Mouse (Mus musculus) neural tube, embryonic 12.5 days (tissue): Measurements from ENCODE around the gene Vamp8. TPM values are rescaled to one million over a fixed set of nuclear protein-coding genes. Genes with fewer than 3 reads are reported as not detected.

ENCODE experiments used
- ATAC-seq: fragments of 200-750 bp; cut with Nextera tagmentation; 2 replicates; pipeline ENCODE4 v1.8.0; 2017; ENCODE audit warnings: low read depth, mild to moderate bottlenecking, moderate TSS enrichment, moderate library complexity; ENCODE audit not compliant: low FRiP score
- H3K27ac ChIP-seq: fragments of 300-500 bp; sonication (generic); 2 replicates; pipeline ENCODE4 v1.5.1; 2016
- H3K27me3 ChIP-seq: fragments of 300-500 bp; sonication (generic); replicated peaks from 2 replicates; pipeline ENCODE4 v1.6.1; 2016; ENCODE audit warnings: mild to moderate bottlenecking
- H3K36me3 ChIP-seq: fragments of 300-500 bp; sonication (generic); 2 replicates; pipeline ENCODE4 v1.6.1; 2016; ENCODE audit warnings: mild to moderate bottlenecking
- H3K4me1 ChIP-seq: fragments of 300-500 bp; sonication (generic); 2 replicates; pipeline ENCODE4 v1.6.1; 2016
- H3K4me2 ChIP-seq: fragments of 300-500 bp; sonication (generic); replicated peaks from 2 replicates; pipeline ENCODE4 v1.6.1; 2016; ENCODE audit warnings: mild to moderate bottlenecking
- H3K4me3 ChIP-seq: fragments of 300-500 bp; sonication (generic); 2 replicates; pipeline ENCODE4 v1.5.1; 2016
- H3K9ac ChIP-seq: fragments of 300-500 bp; sonication (generic); 2 replicates; pipeline ENCODE4 v1.6.1; 2016; ENCODE audit warnings: mild to moderate bottlenecking
- H3K9me3 ChIP-seq: fragments of 300-500 bp; sonication (generic); 2 replicates; pipeline ENCODE4 v1.6.1; 2016; ENCODE audit warnings: mild to moderate bottlenecking
- WGBS: fragments of 180-500 bp; shearing (Covaris S2); methylation state at CpG from one replicate; pipeline ENCODE4 v1.1.7; 2016; 5-methylcytosine and 5-hydroxymethylcytosine counted together
- polyA plus RNA-seq: library from polyadenylated mRNA; unstranded; fragments of >200 nt; fragmentation: Nextera tagmentation; extraction: Ambion mirVana; gene quantifications from 2 replicates; pipeline ENCODE4 v1.2.1, GENCODE M21; 2016

Gene Vamp8
- polyA plus RNA-seq, 1 experiment from 2014 or later: 34.6 TPM

DNA sequence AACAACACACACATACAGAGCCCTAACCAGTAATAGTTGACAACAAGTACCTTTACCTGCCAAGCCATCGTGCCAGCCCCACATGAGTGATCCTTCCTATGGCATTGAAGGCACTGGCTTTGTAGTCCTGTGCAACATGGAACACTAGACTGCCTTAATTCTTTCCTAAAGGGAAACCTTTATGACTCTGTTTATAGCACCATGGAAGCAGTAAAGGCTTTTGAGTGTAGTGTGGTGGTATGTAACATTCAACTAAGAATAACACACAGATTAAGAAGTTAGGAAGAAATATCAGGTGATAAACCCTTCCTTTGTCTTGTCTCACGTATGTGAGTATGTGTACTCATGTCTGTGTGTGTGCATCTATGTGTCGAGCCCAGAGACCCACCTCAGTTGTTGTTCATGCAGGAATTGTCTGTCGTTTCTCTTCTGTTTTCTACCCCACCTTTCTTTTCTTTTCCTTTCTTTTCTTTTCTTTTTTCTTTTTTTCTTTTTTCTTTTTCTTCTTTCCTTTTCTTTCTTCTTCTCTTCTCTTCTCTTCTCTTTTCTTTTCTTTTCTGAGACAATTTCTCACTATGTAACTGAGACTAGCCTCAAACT, 23.6 kb downstream of the Vamp8 start, which contains the start of gene Rnf181:
Rnf181 (minus strand) TSS at position 113 of the 600 bp plus-strand sequence.
- no peaks in the 10 kb centered on the region for H3K9me3 ChIP-seq
- H3K27ac ChIP-seq: no peak within 1 kb of the TSS
- no peaks in the 10 kb centered on the region for H3K36me3 ChIP-seq
- no peak within 1 kb of the TSS for H3K4me2 ChIP-seq
- 72% methylated on average over 4 of the region's 4 CpGs for WGBS
- no peak for ATAC-seq
- no peak within 1 kb of the TSS for H3K4me3 ChIP-seq
- H3K4me1 ChIP-seq: no peaks in the 10 kb centered on the region
- no peak within 1 kb of the TSS for H3K9ac ChIP-seq
- no peaks in the 10 kb centered on the region for H3K27me3 ChIP-seq

DNA sequence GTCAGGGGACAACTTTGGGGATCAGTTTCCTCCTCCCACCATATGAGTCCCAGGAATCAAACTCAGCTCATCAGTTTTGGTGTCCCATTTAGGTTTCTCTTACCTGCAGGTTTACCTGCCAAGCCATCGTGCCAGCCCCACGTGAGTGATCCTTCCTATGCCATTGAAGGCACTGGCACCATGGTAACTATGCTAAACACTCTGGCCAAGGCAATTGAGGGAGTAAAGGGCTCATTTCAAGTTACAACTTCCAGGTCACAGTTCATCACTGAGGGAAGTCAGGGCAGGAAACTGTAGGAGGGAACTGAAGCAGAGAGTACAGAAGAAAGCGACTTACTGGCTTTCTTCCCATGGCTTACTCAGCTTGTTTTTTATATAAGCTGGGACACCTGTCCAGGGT, 24.2 kb downstream of the Vamp8 start:
- Histone ChIP-seq H3K4me2 (no peak overlapping the region), H3K27ac (no peak overlapping the region), H3K4me1 (peaks cover 5% of the 10 kb centered on the region), H3K4me3 (no peak overlapping the region), H3K27me3 (no peaks in the 10 kb centered on the region), H3K36me3 (no peaks in the 10 kb centered on the region), H3K9ac (no peak overlapping the region), H3K9me3 (no peaks in the 10 kb centered on the region)
- no peak for ATAC-seq
- WGBS: 66% methylated on average over 3 of the region's 3 CpGs

DNA sequence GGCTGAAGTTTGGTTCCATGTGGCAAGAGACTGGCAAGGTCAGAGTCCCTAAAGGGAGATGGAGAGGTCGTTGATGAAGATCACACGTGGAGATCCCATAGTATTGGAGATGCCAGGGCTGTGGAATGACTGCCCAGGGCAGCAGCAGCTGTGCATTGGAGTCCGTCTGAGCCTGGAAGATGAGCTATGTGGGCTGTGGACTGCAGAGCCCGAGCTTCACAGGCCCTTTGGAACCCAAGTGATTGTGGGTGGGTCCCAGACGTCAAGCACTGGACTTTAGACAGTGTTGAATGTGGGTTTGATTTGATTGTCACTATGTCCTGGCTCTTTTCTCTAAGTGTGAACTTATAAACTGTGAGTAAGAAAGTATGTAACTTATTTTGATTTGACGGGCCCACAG, 25.5 kb downstream of the Vamp8 start:
- ATAC-seq: no peak
- 74% methylated on average over 6 of the region's 6 CpGs for WGBS
- peaks cover 13% of the 10 kb centered on the region for H3K4me1 ChIP-seq
- H3K27me3 ChIP-seq: no peaks in the 10 kb centered on the region
- no peaks in the 10 kb centered on the region for H3K9me3 ChIP-seq
- H3K9ac ChIP-seq: no peak overlapping the region
- H3K27ac ChIP-seq: no peak overlapping the region
- no peak overlapping the region for H3K4me2 ChIP-seq
- no peak overlapping the region for H3K4me3 ChIP-seq
- peaks cover 8% of the 10 kb centered on the region for H3K36me3 ChIP-seq

DNA sequence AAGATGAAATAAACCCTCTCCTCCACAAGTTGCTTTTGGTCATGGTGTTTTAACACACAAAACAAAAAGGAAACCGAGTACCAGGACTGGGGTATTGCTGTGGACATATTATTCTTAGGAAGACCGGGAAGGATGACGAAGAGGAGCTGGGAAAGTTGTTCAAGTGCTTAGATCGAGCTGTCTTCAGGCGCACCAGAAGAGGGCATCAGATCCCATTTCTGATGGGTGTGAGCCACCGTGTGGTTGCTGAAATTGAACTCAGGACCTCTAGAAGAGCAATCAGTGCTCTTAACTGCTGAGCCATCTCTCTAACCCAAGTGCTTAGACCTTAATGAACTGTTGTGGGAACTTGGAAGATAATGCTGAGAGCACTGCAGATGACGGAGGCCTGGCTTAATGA, 26.5 kb downstream of the Vamp8 start:
- Histone ChIP-seq H3K9me3 (no peaks in the 10 kb centered on the region), H3K4me3 (no peak overlapping the region), H3K27ac (no peak overlapping the region), H3K9ac (no peak overlapping the region), H3K27me3 (no peaks in the 10 kb centered on the region), H3K36me3 (peaks cover 17% of the 10 kb centered on the region), H3K4me2 (no peak overlapping the region), H3K4me1 (peaks cover 13% of the 10 kb centered on the region)
- 48% methylated on average over 7 of the region's 7 CpGs for WGBS
- ATAC-seq: no peak

DNA sequence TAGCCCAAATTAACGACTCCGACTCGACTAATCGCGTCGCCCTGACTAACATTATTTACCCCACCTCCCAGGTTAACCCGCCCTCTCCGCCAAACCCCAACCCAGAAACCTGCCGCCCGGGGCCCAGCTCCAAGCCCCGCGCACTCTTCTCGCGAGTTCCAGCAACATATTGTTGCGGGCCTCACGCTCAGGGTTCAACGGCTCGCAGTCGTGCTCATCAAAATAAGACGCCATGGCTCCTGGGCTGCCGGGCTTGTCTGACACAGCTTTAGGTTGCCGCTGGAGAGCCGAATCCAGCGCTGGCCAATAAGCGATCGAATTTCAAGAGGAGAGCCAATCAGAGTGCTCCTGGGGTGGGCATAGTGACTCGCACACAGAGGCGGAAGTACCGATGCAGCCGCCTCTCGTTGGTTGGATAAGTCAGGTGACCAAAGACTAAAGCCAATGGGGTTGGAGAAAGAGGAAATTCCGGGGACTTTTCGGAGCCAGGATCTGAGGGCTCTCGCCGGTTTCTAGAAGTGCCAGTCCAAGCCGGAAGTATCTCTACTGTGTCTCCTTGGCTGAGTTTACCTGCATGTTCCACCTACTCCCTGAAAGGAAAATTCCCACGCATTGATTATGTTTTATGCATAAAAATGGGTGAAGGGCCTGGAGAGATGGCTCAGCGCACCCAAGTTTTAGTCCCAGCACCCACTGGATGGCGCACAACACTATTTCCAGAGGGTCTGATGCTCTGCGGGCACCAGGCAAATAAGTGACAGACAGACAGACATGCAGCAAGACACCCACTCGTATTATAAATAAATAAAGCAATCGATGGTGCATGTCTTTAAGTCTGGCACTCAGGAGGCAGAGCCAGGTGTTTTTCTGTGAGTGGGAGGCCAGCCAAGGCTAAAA, 28.1 kb downstream of the Vamp8 start:
- Histone ChIP-seq H3K9ac (peak overlapping the region; percentile 68), H3K4me2 (peak overlapping the region; percentile 87), H3K27ac (0 out of 2 replicates have a peak overlapping the region, but pooled peaks have one; percentile 59), H3K36me3 (peaks cover 33% of the 10 kb centered on the region), H3K4me3 (peak overlapping the region; percentile 62), H3K27me3 (no peaks in the 10 kb centered on the region), H3K4me1 (peaks cover 13% of the 10 kb centered on the region), H3K9me3 (no peaks in the 10 kb centered on the region)
- under 1% methylated on average over 42 of the region's 42 CpGs for WGBS
- ATAC-seq: peak; percentile 99

DNA sequence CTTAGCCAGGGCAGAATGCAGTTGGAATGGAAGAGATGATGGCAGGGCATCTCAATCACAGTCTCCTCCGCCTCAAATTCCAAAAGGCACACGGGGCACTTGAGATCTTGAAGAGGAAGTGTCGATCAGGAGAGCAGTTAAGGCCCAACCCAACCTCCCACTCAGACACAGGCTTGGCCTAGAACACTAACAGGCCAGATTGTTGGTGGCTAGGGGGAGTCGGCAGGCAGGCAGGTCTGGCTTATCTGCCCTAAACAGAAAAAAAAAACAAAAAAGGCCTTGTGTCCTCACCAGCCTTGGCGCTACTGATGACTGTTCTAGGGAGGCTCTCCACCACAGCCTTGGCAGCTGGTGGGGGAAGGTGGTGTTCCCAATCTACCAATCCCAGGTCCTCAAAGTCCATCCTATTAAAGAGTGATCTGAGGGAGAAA, 29.4 kb downstream of the Vamp8 start:
- no peaks in the 10 kb centered on the region for H3K9me3 ChIP-seq
- WGBS: 75% methylated on average over 5 of the region's 5 CpGs
- H3K27ac ChIP-seq: no peak overlapping the region
- peaks cover 15% of the 10 kb centered on the region for H3K4me1 ChIP-seq
- H3K4me3 ChIP-seq: peak overlapping the region; percentile 62
- H3K36me3 ChIP-seq: peaks cover 33% of the 10 kb centered on the region
- no peaks in the 10 kb centered on the region for H3K27me3 ChIP-seq
- ATAC-seq: no peak
- peak overlapping the region; percentile 87 for H3K4me2 ChIP-seq
- no peak overlapping the region for H3K9ac ChIP-seq

DNA sequence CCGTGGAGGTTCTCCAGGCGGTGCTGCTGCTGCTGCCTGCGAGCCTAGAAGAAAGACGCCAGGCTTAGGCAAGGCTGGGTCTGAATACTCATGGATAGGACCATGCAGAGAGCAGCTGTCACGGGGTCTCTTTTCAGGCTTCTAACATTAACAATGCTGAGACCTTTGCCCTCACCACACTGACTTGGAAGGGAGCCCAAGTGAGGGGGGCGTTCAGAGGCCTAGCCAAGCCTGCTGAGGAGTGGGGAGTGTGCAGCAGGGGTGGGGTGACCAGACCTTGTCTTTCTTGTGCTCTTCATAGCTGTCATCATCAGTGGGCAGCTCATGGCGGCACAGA, 29.9 kb downstream of the Vamp8 start:
- H3K27me3 ChIP-seq: no peaks in the 10 kb centered on the region
- no peak for ATAC-seq
- 80% methylated on average over 7 of the region's 7 CpGs for WGBS
- no peak overlapping the region; the same call in 1 of the 2 replicates for H3K4me2 ChIP-seq
- peaks cover 20% of the 10 kb centered on the region for H3K4me1 ChIP-seq
- no peak overlapping the region for H3K4me3 ChIP-seq
- H3K36me3 ChIP-seq: peaks cover 33% of the 10 kb centered on the region
- no peaks in the 10 kb centered on the region for H3K9me3 ChIP-seq
- no peak overlapping the region for H3K27ac ChIP-seq
- H3K9ac ChIP-seq: no peak overlapping the region

DNA sequence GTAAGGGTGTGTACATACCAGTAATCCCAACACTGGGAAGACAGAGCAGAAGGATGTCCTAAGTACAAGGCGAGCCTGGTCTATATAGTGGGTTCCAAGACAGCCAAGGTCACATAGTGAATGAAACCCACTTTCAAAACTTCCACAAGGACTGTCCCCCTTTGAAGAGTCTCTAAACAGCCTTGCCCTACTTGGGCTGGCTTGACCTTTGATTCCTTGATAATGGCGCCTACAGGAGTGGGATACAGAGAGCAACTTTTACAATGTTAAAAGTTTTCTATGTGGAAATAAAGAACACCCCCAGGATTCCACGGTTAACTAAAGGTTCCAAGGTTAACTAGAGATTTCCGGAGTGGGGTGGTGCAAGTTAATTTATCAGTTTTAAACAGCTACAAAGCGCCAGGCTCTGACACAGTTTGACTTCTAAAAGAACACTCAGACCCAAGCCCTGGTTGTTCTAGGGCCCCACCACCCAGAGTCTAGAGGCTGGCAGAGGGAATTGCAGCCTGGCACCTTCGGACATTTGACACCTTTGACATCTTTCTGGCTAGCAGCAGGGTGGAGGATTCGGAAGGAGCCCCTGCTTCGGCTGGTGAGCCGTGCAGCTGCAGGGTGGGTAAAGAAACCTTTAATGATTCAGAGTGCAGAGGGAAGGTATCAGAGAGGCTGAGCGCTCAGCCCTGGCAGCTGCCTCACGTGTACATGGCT, 30.5 kb downstream of the Vamp8 start:
- no peak for ATAC-seq

DNA sequence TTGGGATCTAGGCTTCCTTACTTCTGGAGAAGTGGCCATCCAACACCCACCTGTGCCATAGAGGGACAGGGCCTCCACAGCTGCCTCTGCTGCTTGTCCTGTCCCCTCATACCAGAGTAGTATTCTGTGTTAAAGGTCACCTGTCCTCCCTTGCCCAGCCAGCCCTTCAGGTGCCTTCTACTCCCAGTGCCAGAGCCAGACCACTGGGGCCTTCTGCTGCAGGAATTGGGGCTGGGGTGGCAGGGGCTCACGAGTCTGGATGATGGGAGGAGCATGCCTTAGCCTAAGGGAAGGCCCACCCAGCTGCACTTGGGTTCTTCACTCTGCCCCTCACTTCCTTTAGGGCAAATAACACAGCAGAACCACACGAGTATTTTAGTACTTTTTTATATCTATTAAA, 31.2 kb downstream of the Vamp8 start:
- no peak overlapping the region for H3K9ac ChIP-seq
- H3K36me3 ChIP-seq: peaks cover 33% of the 10 kb centered on the region
- no peak overlapping the region for H3K4me3 ChIP-seq
- H3K9me3 ChIP-seq: no peaks in the 10 kb centered on the region
- H3K4me1 ChIP-seq: peaks cover 31% of the 10 kb centered on the region
- no peak overlapping the region for H3K27ac ChIP-seq
- no peak for ATAC-seq
- 81% methylated on average over 2 of the region's 2 CpGs for WGBS
- no peak overlapping the region for H3K4me2 ChIP-seq
- H3K27me3 ChIP-seq: no peaks in the 10 kb centered on the region

More for the DNA sequence above, 30.5 kb downstream of the Vamp8 start:
- no peak overlapping the region for H3K4me3 ChIP-seq
- H3K27ac ChIP-seq: no peak overlapping the region
- no peaks in the 10 kb centered on the region for H3K9me3 ChIP-seq
- WGBS: 85% methylated on average over 11 of the region's 11 CpGs
- no peaks in the 10 kb centered on the region for H3K27me3 ChIP-seq
- H3K4me2 ChIP-seq: no peak overlapping the region; the same call in 1 of the 2 replicates
- H3K9ac ChIP-seq: no peak overlapping the region
- H3K4me1 ChIP-seq: peaks cover 26% of the 10 kb centered on the region
- peaks cover 33% of the 10 kb centered on the region for H3K36me3 ChIP-seq

DNA sequence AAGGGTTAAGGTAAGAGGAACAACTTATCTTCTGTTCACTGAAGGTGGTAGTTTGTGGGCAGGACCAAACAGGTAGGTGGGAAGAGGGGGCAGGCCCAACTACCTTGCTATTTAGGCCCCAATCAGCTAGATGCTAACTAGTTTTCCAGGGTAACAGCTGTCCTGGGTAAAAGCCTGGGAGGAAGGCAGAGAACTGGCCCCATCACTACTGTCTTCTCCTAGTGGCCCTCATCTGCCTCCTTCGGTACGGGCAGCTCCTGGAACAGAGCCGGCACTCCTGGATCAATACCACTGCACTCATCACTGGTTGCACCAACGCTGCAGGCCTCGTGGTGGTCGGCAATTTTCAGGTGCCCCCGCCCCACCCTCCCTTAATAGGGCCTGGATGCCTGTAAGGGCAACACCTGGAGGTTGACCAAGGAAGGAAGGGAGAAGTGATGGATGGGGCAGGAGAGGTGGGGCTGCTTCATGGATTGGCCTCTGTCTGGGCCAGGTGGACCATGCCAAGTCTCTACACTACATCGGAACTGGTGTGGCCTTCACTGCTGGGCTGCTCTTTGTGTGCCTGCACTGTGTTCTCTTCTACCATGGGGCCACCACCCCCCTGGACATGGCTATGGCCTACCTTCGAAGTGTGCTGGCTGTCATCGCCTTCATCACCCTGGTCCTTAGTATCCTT, 32.3 kb downstream of the Vamp8 start:
- peaks cover 31% of the 10 kb centered on the region for H3K4me1 ChIP-seq
- no peak overlapping the region for H3K4me3 ChIP-seq
- no peaks in the 10 kb centered on the region for H3K27me3 ChIP-seq
- H3K9ac ChIP-seq: no peak overlapping the region
- peaks cover 33% of the 10 kb centered on the region for H3K36me3 ChIP-seq
- H3K9me3 ChIP-seq: no peaks in the 10 kb centered on the region
- no peak overlapping the region for H3K27ac ChIP-seq
- ATAC-seq: no peak
- 92% methylated on average over 10 of the region's 10 CpGs for WGBS
- no peak overlapping the region for H3K4me2 ChIP-seq

DNA sequence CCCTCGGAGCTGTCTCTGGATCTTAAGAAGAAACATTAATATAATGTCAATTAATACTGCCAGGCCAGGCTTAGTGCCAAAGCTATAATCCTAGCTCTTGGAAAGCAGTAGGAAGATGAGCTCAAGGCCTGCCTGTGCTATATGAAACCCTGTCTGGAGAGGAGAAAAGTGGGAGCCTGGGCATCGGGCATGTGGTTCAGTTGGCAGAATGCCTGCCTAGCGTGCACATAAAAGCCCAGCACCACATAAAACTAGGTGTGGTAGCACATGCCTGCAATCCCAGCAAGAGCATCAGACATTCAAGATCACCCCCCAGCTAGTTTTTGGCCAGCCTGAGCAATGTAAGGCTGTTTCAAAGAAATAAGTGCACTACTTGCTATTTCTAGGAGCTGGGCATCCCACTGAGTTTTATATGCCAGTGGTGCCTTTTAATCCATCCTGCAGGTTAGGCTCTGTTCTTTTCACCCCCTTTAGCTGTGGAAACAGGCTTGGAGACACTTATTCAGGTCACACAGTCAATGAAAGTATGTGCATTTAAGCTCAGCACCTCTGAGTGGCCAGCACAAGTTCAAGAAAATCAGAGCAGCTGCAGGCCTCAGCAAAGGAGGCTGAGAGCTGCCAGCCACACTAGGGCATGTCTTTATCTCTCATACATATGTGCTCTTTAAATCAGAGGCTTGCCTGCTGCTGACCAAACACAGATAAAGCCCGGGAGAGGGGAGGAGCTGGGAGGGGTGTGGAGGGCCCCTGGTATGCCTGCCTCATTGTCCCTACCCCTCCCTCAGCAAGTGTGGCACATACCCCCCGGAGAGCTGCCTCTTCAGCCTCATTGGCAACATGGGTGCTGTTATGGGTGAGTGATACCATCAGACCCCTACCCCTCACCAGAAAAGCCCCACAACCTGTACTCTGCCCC, 33.1 kb downstream of the Vamp8 start:
- peaks cover 33% of the 10 kb centered on the region for H3K36me3 ChIP-seq
- H3K27ac ChIP-seq: no peak overlapping the region
- H3K4me3 ChIP-seq: no peak overlapping the region
- H3K9ac ChIP-seq: no peak overlapping the region
- no peak overlapping the region for H3K4me2 ChIP-seq
- 88% methylated on average over 5 of the region's 5 CpGs for WGBS
- H3K4me1 ChIP-seq: peaks cover 31% of the 10 kb centered on the region
- no peaks in the 10 kb centered on the region for H3K9me3 ChIP-seq
- ATAC-seq: no peak
- no peaks in the 10 kb centered on the region for H3K27me3 ChIP-seq
